Mouse (Mus musculus) liver, embryonic 12.5 days (tissue): Measurements from ENCODE around the gene Gm10271. TPM values are rescaled to one million over a fixed set of nuclear protein-coding genes. Genes with fewer than 3 reads are reported as not detected.

Experiments
- ATAC-seq: fragments of 200-750 bp; cut with Nextera tagmentation; 2 replicates; pipeline ENCODE4 v1.8.0; 2017; ENCODE audit warnings: moderate number of reproducible peaks, mild to moderate bottlenecking, moderate library complexity
- H3K27ac ChIP-seq: fragments of 300-500 bp; sonication (generic); 2 replicates; pipeline ENCODE4 v1.5.1; 2016; ENCODE audit warnings: mild to moderate bottlenecking
- H3K27me3 ChIP-seq: fragments of 300-500 bp; sonication (generic); replicated peaks from 2 replicates; pipeline ENCODE4 v1.6.1; 2016; ENCODE audit warnings: mild to moderate bottlenecking, moderate library complexity
- H3K36me3 ChIP-seq: fragments of 300-500 bp; sonication (generic); 2 replicates; pipeline ENCODE4 v1.6.1; 2016; ENCODE audit warnings: mild to moderate bottlenecking, moderate library complexity
- H3K4me1 ChIP-seq: fragments of 300-500 bp; sonication (generic); 2 replicates; pipeline ENCODE4 v1.6.1; 2016
- H3K4me2 ChIP-seq: fragments of 300-500 bp; sonication (generic); 2 replicates; pipeline ENCODE4 v1.6.1; 2016; ENCODE audit warnings: mild to moderate bottlenecking, moderate library complexity
- H3K4me3 ChIP-seq: fragments of 300-500 bp; sonication (generic); 2 replicates; pipeline ENCODE4 v1.5.1; 2016; ENCODE audit warnings: mild to moderate bottlenecking, moderate library complexity
- H3K9ac ChIP-seq: fragments of 300-500 bp; sonication (generic); 2 replicates; pipeline ENCODE4 v1.6.1; 2016; ENCODE audit warnings: mild to moderate bottlenecking, moderate library complexity
- H3K9me3 ChIP-seq: fragments of 300-500 bp; sonication (generic); replicated peaks from 2 replicates; pipeline ENCODE4 v1.6.1; 2016; ENCODE audit warnings: mild to moderate bottlenecking, moderate library complexity
- WGBS: fragments of 180-500 bp; shearing (Covaris S2); methylation state at CpG from one replicate; pipeline ENCODE4 v1.1.7; 2016; ENCODE audit not compliant: insufficient replicate concordance; 5-methylcytosine and 5-hydroxymethylcytosine counted together
- polyA plus RNA-seq: library from polyadenylated mRNA; unstranded; fragments of >200 nt; fragmentation: Nextera tagmentation; extraction: Ambion mirVana; gene quantifications from 2 replicates; pipeline ENCODE4 v1.2.1, GENCODE M21; 2016

The Gm10271 gene
- polyA plus RNA-seq, 1 experiment from 2014 or later: not detected

DNA sequence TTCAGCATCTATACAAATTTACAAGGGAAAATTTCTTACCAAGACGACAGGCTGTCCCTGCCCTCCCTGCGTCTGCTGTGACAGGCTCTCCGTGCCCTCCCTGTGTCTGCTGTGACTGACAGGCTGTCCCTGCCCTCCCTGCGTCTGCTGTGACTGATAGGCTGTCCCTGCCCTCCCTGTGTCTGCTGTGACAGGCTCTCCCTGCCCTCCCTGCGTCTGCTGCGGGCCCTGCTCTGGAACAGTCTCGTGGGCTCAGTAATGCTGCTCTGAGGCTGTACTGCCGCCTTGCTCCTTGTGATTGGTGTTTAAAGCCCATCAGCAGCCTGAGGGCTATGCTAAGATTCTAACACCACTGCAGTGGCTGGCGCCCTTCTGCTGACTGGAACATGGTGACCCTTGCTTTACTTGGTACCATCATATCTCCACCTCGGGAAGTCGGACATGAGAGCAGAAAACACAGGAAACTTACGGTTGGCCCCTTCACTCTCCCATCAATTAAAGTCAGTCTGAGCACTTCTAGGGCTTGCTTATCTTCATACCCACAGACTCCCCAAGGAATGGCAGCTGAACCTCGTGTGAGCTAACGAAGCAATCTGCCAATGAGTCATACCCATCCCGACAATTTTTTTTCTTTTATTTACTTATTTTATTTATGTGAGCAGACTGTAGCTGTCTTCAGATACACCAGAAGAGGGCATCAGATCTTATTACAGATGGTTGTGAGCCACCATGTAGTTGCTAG, 63.3 kb downstream of the Gm10271 start:
- Histone ChIP-seq H3K27me3 (no peaks in the 10 kb centered on the region), H3K9ac (peak overlapping the region; percentile 63), H3K4me1 (peaks cover 38% of the 10 kb centered on the region), H3K9me3 (no peaks in the 10 kb centered on the region), H3K36me3 (peaks cover 74% of the 10 kb centered on the region), H3K27ac (peak overlapping the region; percentile 95), H3K4me2 (peak overlapping the region; percentile 69), H3K4me3 (peak overlapping the region; percentile 40)
- WGBS: 32% methylated on average over 15 of the region's 15 CpGs
- ATAC-seq: peak; percentile 100

Other genes starting within 250 kb of the Gm10271 start
- 0.05 TPM in 1 of 2 replicates, not detected in the other for gene Myrfl, start 75.7 kb downstream of the Gm10271 start, polyA plus RNA-seq
- 11.7 and 12.1 TPM in 2 replicates for gene Rab3ip, start 21.8 kb downstream of the Gm10271 start, polyA plus RNA-seq
- gene Best3, start 13.7 kb upstream of the Gm10271 start, polyA plus RNA-seq: 0.06 TPM in 1 of 2 replicates, not detected in the other
- not detected in 2 replicates for gene Lrrc10, start 72.7 kb upstream of the Gm10271 start, polyA plus RNA-seq
- 249 and 252 TPM in 2 replicates for gene Cct2, start 91.2 kb upstream of the Gm10271 start, polyA plus RNA-seq
- gene Frs2, start 175.9 kb upstream of the Gm10271 start, polyA plus RNA-seq: 11.3 and 13.3 TPM in 2 replicates